Mouse (Mus musculus) erythroblast, embryonic 14.5 days (primary cell): Measurements from ENCODE around the gene Ly6g6d. TPM values are rescaled to one million over a fixed set of nuclear protein-coding genes. Genes with fewer than 3 reads are reported as not detected.
A peak's percentile ranks its signal among the peaks of the same experiment; 100 is the strongest.
"Not testable (repeated sequence)": the region's sequence is repeated elsewhere in the genome, so short reads cannot be mapped to it uniquely, and the experiment has no call there.

Source experiments
- H3K27me3 ChIP-seq: 2 replicates; pipeline ENCODE4 v1.6.1; 2012; ENCODE audit warnings: inconsistent platforms; ENCODE audit not compliant: control insufficient read depth
- H3K36me3 ChIP-seq: 2 replicates; pipeline ENCODE4 v1.6.1; 2012; ENCODE audit warnings: mild to moderate bottlenecking, inconsistent platforms; ENCODE audit not compliant: control insufficient read depth
- H3K4me1 ChIP-seq: 2 replicates; pipeline ENCODE4 v1.6.1; 2012; ENCODE audit warnings: inconsistent platforms; ENCODE audit not compliant: control insufficient read depth
- H3K4me3 ChIP-seq: replicated peaks from 2 replicates; pipeline ENCODE3; 2012; ENCODE audit warnings: moderate library complexity, mild to moderate bottlenecking, inconsistent platforms
- H3K9me3 ChIP-seq: 2 replicates; pipeline ENCODE4 v1.6.1; 2012; ENCODE audit warnings: low read length, inconsistent platforms, mixed read lengths; ENCODE audit not compliant: control insufficient read depth
- GATA1 ChIP-seq: IDR thresholded peaks from 2 replicates; pipeline ENCODE4 v1.6.1; 2012; ENCODE audit warnings: low read length, inconsistent platforms, mixed read lengths
- TAL1 ChIP-seq: IDR thresholded peaks from 3 replicates; pipeline ENCODE4 v1.6.1; 2012; ENCODE audit warnings: low read length, inconsistent platforms, mixed read lengths
- polyA plus RNA-seq: library from polyadenylated mRNA; stranded (reverse); fragments of >175 nt; gene quantifications from 2 replicates; pipeline ENCODE4 v1.2.3, GENCODE M21; 2012

Ly6g6d gene
- polyA plus RNA-seq, result not detected in 2 replicates

DNA sequence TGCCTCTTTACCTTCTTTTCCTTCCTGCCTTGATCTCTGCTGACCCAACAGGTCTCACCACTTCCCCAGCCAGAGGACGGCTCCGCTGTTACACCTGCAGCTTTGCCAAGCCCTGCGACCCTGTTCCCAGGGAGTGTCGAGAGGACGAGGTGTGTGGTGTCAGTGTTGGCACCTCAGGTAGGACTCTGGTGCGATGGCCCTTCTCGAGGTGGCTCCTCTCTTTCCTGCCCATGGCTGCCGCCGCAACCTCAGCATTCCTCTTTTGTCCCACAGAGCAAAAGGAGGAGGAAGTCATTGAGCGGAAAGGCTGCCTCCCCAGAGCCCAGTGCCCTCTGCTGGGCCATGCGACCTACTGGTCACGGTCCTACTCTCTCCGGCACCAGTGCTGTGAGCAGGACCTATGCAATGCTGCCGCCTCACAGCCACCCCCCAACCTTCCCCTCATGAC is at the start of gene Ly6g6d:
Ly6g6d (minus strand) TSS at position 280 of the 448 bp plus-strand sequence.
- H3K4me1 ChIP-seq, result peaks cover 47% of the 10 kb centered on the region
- TF ChIP-seq TAL1, result no peak
- TF ChIP-seq GATA1, result no peak
- no peaks in the 10 kb centered on the region for H3K36me3 ChIP-seq
- H3K27me3 ChIP-seq, result peaks cover 35% of the 10 kb centered on the region
- no peak within 1 kb of the TSS for H3K4me3 ChIP-seq
- H3K9me3 ChIP-seq, result peaks cover 2% of the 10 kb centered on the region

DNA sequence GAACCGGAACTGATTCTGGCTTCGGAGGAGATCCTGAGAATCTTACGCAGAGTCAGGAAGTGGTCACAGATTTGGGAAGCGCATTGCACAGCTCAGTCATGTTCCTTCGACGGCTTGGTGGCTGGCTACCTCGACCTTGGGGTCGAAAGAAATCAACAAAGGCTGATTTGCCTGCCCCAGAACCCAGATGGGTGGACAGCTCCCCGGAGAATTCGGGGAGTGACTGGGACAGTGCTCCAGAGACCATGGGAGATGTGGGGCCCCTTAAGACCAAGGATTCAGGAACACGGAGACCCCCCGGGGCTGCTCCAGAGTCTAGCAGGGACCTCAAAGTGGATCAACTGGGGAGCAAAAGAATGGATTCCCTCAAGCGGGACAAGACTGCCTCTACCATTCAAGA is 49.2 kb upstream of the Ly6g6d start:
- TF ChIP-seq GATA1 (no peak), TAL1 (no peak)
- H3K36me3 ChIP-seq, result peaks cover 55% of the 10 kb centered on the region
- H3K27me3 ChIP-seq, result no peaks in the 10 kb centered on the region
- H3K4me3 ChIP-seq, result peak overlapping the region; percentile 63
- no peaks in the 10 kb centered on the region for H3K9me3 ChIP-seq
- peaks cover 64% of the 10 kb centered on the region for H3K4me1 ChIP-seq

DNA sequence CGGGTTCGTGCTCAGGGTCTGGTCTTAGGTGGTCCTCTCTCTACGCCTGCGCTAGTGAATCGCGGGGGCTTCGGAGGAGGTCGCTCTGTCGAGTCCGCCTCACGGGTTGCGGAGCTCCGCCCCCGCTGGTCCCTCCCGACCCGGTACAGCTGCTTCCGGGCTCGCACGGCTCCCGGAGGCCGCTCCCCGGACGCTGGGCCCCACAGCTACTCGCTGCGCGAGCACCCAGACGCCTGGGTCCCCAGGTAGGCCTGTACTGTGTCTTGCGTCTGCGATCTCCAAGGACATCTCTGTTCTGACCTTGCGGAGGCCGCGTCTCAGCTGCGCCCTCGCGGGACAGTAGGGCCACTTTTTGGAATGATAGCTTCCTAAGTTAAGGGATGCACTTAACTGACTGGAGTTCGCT is 48.3 kb upstream of the Ly6g6d start, which contains the start of gene D17H6S53E:
D17H6S53E (plus strand) TSS at position 168 of the 406 bp plus-strand sequence.
- TF ChIP-seq GATA1, result no peak
- H3K9me3 ChIP-seq, result no peaks in the 10 kb centered on the region
- peaks cover 68% of the 10 kb centered on the region for H3K4me1 ChIP-seq
- H3K27me3 ChIP-seq, result no peaks in the 10 kb centered on the region
- H3K36me3 ChIP-seq, result peaks cover 55% of the 10 kb centered on the region
- peak within 1 kb of the TSS; percentile 63 for H3K4me3 ChIP-seq

DNA sequence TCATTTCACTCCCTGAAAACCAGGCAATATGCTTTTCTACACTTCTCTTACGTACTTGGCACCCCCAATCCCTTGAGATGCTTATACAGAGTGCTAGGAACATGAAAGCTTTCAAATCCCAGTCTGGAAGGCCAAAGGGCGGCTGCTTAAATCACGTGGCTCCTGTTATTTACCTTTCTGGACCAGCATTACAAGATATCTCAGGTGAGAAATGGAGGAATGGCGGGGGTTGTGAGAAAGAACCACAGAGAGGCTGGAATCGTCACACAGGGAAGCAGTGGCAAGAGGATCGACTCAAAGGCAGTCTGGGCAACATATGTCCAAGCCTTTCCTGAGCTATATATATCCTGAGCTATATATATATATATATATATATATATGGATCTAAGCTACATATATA is 47.7 kb upstream of the Ly6g6d start:
- peaks cover 50% of the 10 kb centered on the region for H3K36me3 ChIP-seq
- no peak for TF ChIP-seq GATA1
- no peak for TF ChIP-seq TAL1
- H3K4me1 ChIP-seq, result peaks cover 64% of the 10 kb centered on the region

DNA sequence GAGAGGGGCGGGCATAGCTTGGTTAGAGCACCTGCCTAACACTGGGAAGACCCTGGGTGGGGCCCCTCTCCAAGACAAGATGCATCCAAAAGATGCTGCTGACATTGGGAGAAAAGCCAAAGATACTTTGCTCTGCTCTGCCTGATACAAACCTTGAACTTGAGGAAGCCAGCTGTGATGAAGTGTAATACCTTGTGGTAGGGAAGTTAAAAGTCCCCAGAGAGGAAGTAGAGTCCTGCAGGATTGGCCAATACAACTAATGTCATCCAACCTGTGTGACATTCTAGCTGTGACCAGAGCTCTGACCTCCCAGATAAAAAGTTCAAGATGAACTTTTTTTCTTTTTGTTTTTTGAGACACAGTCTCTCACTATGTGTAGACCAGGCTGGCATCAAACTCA is 47.2 kb upstream of the Ly6g6d start:
- no peak for TF ChIP-seq GATA1
- Histone ChIP-seq H3K4me3 (no peak overlapping the region), H3K36me3 (peaks cover 47% of the 10 kb centered on the region), H3K4me1 (peaks cover 69% of the 10 kb centered on the region), H3K27me3 (no peaks in the 10 kb centered on the region), H3K9me3 (no peaks in the 10 kb centered on the region)

More for the DNA sequence above, 47.7 kb upstream of the Ly6g6d start:
- peak overlapping the region; percentile 63 for H3K4me3 ChIP-seq
- no peaks in the 10 kb centered on the region for H3K9me3 ChIP-seq
- no peaks in the 10 kb centered on the region for H3K27me3 ChIP-seq

DNA sequence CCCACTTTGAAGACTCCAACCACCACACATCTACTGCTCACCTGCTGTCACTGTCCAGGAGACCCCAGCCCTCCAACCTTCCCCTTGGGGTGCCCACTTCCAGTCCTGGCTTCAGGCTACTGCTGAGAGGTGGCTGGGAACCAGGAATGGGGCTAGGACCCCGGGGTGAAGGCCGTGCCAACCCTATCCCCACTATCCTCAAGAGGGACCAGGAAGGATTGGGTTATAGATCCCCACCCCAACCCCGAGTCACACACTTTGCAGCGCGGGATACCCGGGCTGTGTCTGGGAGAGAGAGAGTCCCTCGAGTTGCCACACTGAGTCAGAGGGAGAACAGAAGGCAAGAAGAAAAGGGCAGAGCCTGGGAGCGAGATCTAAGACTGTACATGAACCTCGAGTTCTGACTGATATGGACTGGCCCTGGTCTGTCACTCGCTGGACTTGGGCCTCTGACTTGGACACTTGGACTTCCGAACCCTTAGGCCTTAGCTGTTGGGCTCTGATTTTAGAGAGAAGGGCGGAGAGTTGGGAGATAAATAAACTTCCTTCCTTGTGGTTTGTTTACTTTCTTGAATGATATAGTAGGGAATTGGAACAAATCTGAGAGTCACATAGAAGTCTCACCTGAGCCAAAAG is 46.5 kb upstream of the Ly6g6d start:
- Histone ChIP-seq H3K4me1 (peaks cover 75% of the 10 kb centered on the region), H3K36me3 (peaks cover 48% of the 10 kb centered on the region)
- H3K4me3 ChIP-seq, H3K9me3 ChIP-seq, H3K27me3 ChIP-seq: not testable (repeated sequence)

DNA sequence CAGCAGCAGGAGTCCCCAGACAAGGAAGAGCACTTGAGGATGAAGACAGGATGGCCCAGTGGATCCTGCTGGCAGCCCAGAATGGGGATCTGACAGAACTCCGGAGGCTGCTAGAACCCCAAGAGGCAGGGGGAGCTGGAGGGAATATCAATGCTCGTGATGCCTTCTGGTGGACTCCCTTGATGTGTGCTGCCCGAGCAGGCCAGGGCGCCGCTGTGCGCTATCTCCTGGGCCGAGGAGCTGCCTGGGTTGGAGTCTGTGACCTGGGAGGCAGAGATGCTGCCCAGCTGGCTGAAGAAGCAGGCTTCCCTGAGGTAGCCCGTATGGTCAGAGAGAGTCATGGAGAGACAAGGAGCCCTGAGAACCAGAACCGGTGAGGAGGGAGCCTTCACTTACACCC is 45.4 kb upstream of the Ly6g6d start:
- H3K27me3 ChIP-seq, H3K4me3 ChIP-seq, H3K9me3 ChIP-seq: not testable (repeated sequence)
- Histone ChIP-seq H3K36me3 (peaks cover 51% of the 10 kb centered on the region), H3K4me1 (peaks cover 71% of the 10 kb centered on the region)

DNA sequence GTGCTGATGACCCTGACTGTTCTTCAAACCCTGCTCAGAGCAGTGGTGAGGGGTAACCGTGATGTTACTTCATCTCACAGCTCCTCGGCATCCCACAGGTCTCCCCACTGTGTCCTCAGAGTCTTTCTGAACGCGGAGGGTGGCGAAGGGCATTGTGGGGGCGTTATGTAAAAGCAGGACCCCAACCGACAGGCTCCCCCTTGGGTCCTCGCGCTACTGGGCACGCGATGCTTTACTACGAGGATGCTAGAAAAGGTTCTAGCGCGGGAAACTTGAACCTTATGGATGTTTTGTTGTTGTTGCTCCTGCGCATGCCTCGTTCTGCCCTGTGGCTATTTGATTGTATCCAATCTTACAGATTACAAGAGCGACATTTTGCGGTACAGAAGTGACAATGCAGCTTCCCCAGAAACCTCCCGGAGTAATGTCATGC is 44.0 kb upstream of the Ly6g6d start, which contains the start of gene Csnk2b:
Csnk2b (minus strand) TSS at position 183 of the 433 bp plus-strand sequence.
- Histone ChIP-seq H3K27me3 (no peaks in the 10 kb centered on the region), H3K4me1 (peaks cover 64% of the 10 kb centered on the region), H3K9me3 (no peaks in the 10 kb centered on the region), H3K4me3 (peak within 1 kb of the TSS; percentile 74), H3K36me3 (peaks cover 58% of the 10 kb centered on the region)
- TF ChIP-seq TAL1, result no peak

DNA sequence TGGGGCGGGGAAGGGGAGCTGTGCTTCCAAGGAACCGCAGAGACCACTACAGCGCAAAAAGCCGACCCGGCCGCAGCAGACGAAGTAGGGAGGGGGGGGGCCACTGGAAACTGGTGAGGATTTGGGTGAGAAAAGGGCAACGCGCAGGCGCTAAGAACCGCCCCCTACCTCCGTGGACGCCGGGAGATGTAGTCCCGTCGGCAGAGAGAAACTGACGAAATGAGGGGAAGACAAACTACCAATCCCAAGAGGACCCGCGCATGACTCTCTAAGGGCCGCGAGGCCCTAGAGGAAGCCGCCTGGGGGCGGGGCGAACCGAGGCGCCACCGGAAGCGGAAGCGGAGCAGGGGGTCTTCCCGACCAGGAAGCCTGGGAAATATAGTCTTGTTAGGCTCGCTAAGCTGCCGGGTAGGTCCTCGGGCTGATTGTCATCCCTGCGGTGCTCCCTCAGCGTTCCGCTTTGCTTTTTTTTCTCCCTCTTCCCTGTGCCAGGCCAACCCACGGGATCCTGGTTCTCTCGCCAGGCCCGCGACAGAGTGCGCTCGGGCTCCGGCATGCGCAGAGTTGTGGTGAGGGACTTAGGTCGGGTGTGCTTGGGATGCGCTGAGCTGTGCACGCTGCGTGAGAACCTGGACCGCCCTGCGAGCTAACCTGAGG is 43.4 kb upstream of the Ly6g6d start, which contains the start of gene Gpank1:
Gpank1 (plus strand) TSS at position 313 of the 657 bp plus-strand sequence.
- Histone ChIP-seq H3K4me1 (peaks cover 58% of the 10 kb centered on the region), H3K36me3 (peaks cover 63% of the 10 kb centered on the region), H3K4me3 (peak within 1 kb of the TSS; percentile 74), H3K9me3 (no peaks in the 10 kb centered on the region), H3K27me3 (no peaks in the 10 kb centered on the region)
- no peak for TF ChIP-seq TAL1
- TF ChIP-seq GATA1, result no peak
